Mouse (Mus musculus) colon, adult 2 months (tissue): Measurements from ENCODE around the gene Dppa1. TPM values are rescaled to one million over a fixed set of nuclear protein-coding genes. Genes with fewer than 3 reads are reported as not detected.

ENCODE experiments used
- polyA plus RNA-seq: library from polyadenylated mRNA; depleted of rRNA; stranded (reverse); fragments of >200 nt; gene quantifications from 2 replicates; pipeline ENCODE4 v1.2.3, GENCODE M21; 2012; rRNA removed

Dppa1 gene
- not detected in 2 replicates for polyA plus RNA-seq

DNA sequence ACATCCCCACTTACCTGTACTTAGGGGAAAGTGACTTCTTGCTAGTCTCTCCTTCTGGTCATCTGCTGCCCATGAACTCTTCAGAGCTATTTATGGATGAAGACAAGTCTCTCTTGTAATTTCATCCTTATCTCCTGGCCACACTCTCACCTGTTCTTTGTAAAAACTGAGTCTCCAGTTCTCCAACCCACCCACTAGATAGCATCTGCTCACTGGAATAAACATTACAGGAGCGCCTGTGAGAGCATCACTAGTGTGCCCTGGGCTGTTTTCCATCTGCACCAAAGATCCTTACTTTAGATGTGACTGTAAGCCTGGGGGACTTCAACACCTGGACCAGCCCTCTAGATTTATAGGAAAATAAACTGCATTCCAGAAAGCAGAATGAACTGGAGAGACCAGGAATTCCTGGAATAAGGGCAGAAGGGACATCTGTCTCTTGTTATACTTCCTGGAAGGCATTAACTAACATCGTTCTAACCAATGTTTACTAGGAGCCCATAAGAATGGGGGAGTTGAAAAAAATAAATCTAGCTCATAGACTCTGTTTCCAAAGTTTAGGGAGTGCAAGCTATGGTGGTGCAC lies at the start of gene Dppa1:
TSS of gene Dppa1 (minus strand) at position 51 of the 585 bp plus-strand sequence.

DNA sequence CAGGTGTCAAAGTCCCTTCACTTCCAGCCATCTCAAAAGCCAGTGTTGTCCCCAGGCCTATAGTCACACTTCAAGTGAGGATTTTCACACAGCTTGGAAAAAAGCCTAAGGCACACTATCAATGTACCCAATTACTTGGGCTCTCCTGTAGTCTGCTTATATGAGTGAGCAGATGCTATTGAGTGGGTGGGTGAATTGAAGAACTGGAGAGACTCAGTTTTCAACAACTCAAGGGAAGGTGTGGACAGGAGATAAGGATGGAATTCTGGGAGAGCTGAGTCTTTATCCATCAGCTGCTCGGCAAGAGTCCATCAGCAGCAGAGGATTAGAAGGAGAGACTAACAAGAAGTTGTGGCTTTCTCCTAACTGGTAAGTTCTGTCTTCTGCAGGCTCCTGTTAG lies 57.7 kb downstream of the Dppa1 start, which contains the start of gene BC053393:
TSS of gene BC053393 (plus strand) at position 210 of the 400 bp plus-strand sequence.

Other genes starting within 250 kb of the Dppa1 start
- gene Itk, start 239.7 kb downstream of the Dppa1 start, polyA plus RNA-seq, result 0.49 and 0.62 TPM in 2 replicates
- gene Fam71b, start 232.7 kb downstream of the Dppa1 start, polyA plus RNA-seq, result 0.10 TPM in 1 of 2 replicates, not detected in the other
- 15.1 and 16.3 TPM in 2 replicates for gene Med7, start 192.3 kb downstream of the Dppa1 start, polyA plus RNA-seq
- 0.31 and 0.35 TPM in 2 replicates for gene Havcr2, start 174.3 kb downstream of the Dppa1 start, polyA plus RNA-seq
- gene Gm12169, start 105.0 kb downstream of the Dppa1 start, polyA plus RNA-seq, result not detected in 2 replicates
- not detected in 2 replicates for gene BC053393, start 57.7 kb downstream of the Dppa1 start, polyA plus RNA-seq
- gene Timd2, start 77.8 kb upstream of the Dppa1 start, polyA plus RNA-seq, result 0.34 TPM in 1 of 2 replicates, not detected in the other
- not detected in 2 replicates for gene Havcr1, start 105.8 kb upstream of the Dppa1 start, polyA plus RNA-seq
- gene Timd4, start 181.5 kb upstream of the Dppa1 start, polyA plus RNA-seq, result 0.26 and 0.59 TPM in 2 replicates